Mouse (Mus musculus) bone marrow, adult 2 months (tissue): ENCODE data around the gene Hnrnpa3.

Experiments used
- CTCF ChIP-seq: fragments of 200-500 bp; IDR thresholded peaks from 2 replicates; pipeline ENCODE4 v1.5.1; 2011; ENCODE audit warnings: low read length, control low read depth; ENCODE audit not compliant: control insufficient read depth, insufficient read depth
- POLR2A ChIP-seq: fragments of 200-500 bp; IDR thresholded peaks from 2 replicates; pipeline ENCODE4 v1.6.1; 2011; ENCODE audit warnings: low read depth, mild to moderate bottlenecking, control low read depth, low read length, borderline replicate concordance; ENCODE audit not compliant: control insufficient read depth

DNA sequence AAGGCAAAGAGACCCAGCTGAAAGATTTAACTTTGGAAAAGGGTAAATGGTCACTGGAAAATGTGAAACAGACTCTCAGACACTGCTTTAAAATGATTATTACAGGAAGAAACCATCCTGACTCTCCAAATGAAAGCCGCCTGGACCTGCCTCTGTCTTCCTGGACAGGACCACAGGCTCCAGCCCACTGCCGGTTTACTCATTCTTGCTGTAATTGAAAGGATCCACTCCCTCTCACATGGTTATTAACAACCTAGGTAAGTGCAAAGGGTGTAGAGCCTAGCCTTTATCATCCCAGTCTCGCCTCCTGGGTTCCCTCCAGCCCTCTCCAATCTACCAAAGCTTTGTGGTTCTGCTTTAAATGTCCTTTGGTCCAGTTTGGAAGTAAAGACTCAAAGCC lies 42.1 kb downstream of the Hnrnpa3 start:
- TF ChIP-seq CTCF, result no peak
- no peak for TF ChIP-seq POLR2A
